Mouse (Mus musculus) intestine, embryonic 16.5 days (tissue): ENCODE results near the gene Ston2. TPM values are rescaled to one million over a fixed set of nuclear protein-coding genes. Genes with fewer than 3 reads are reported as not detected.
A peak's percentile ranks its signal among the peaks of the same experiment; 100 is the strongest.

Experiments
- ATAC-seq: fragments of 200-750 bp; cut with Nextera tagmentation; 2 replicates; pipeline ENCODE4 v1.8.0; 2017; ENCODE audit warnings: moderate TSS enrichment, moderate library complexity
- H3K27ac ChIP-seq: fragments of 300-500 bp; sonication (generic); 2 replicates; pipeline ENCODE4 v1.5.1; 2014; ENCODE audit warnings: mild to moderate bottlenecking, low read length
- H3K27me3 ChIP-seq: fragments of 300-500 bp; sonication (generic); replicated peaks from 2 replicates; pipeline ENCODE4 v1.6.1; 2014; ENCODE audit warnings: low read length, control low read depth, mixed read lengths; ENCODE audit not compliant: control insufficient read depth, insufficient read depth
- H3K36me3 ChIP-seq: fragments of 300-500 bp; sonication (generic); 2 replicates; pipeline ENCODE4 v1.6.1; 2014; ENCODE audit warnings: low read length, control low read depth; ENCODE audit not compliant: control insufficient read depth, insufficient read depth
- H3K4me1 ChIP-seq: fragments of 300-500 bp; sonication (generic); 2 replicates; pipeline ENCODE4 v1.6.1; 2014; ENCODE audit warnings: low read length, control low read depth, mixed read lengths; ENCODE audit not compliant: control insufficient read depth, insufficient read depth
- H3K4me2 ChIP-seq: fragments of 300-500 bp; sonication (generic); 2 replicates; pipeline ENCODE4 v1.6.1; 2014; ENCODE audit warnings: low read depth, low read length, control low read depth
- H3K4me3 ChIP-seq: fragments of 300-500 bp; sonication (generic); 2 replicates; pipeline ENCODE4 v1.5.1; 2014; ENCODE audit warnings: mild to moderate bottlenecking, low read length
- H3K9ac ChIP-seq: fragments of 300-500 bp; sonication (generic); 2 replicates; pipeline ENCODE4 v1.6.1; 2014; ENCODE audit warnings: low read depth, low read length
- H3K9me3 ChIP-seq: fragments of 300-500 bp; sonication (generic); 2 replicates; pipeline ENCODE4 v1.6.1; 2016; ENCODE audit warnings: low read length, control low read depth; ENCODE audit not compliant: control insufficient read depth
- WGBS: fragments of 180-500 bp; shearing (Covaris S2); extraction: QIAGEN DNeasy Blood & Tissue Kit; methylation state at CpG from one replicate; pipeline ENCODE4 v1.1.7; 2014; 5-methylcytosine and 5-hydroxymethylcytosine counted together
- polyA plus RNA-seq: library from polyadenylated mRNA; unstranded; fragments of >200 nt; fragmentation: Nextera tagmentation; extraction: Ambion mirVana; gene quantifications from 2 replicates; pipeline ENCODE4 v1.2.1, GENCODE M21; 2015

Gene Ston2
- polyA plus RNA-seq, 1 experiment from 2014 or later: 5.2 TPM

- Histone ChIP-seq H3K36me3 (no peaks in the 10 kb centered on the region), H3K4me3 (no peak overlapping the region), H3K9me3 (no peaks in the 10 kb centered on the region), H3K4me2 (no peak overlapping the region), H3K27me3 (no peaks in the 10 kb centered on the region), H3K4me1 (no peaks in the 10 kb centered on the region), H3K27ac (no peak overlapping the region), H3K9ac (no peak overlapping the region)
- WGBS: 50% methylated on average over 7 of the region's 7 CpGs
- ATAC-seq: no peak
Observed at GRCm38 (mm10) chr12:91607678-91608077, 180.5 kb downstream of the Ston2 start.

- H3K27ac ChIP-seq: no peak overlapping the region
- no peaks in the 10 kb centered on the region for H3K36me3 ChIP-seq
- H3K4me3 ChIP-seq: no peak overlapping the region
- H3K27me3 ChIP-seq: no peaks in the 10 kb centered on the region
- no peaks in the 10 kb centered on the region for H3K9me3 ChIP-seq
- no peak overlapping the region for H3K4me2 ChIP-seq
- no peaks in the 10 kb centered on the region for H3K4me1 ChIP-seq
- no peak for ATAC-seq
- no peak overlapping the region for H3K9ac ChIP-seq
- 88% methylated on average over 13 of the region's 13 CpGs for WGBS
Observed at GRCm38 (mm10) chr12:91606651-91607050, 181.5 kb downstream of the Ston2 start.

GRCm38 (mm10) chr12:91604600-91604999 is 183.6 kb downstream of the Ston2 start:
- H3K27ac ChIP-seq: no peak overlapping the region
- 27% methylated on average over 6 of the region's 6 CpGs for WGBS
- H3K36me3 ChIP-seq: no peaks in the 10 kb centered on the region
- H3K9me3 ChIP-seq: no peaks in the 10 kb centered on the region
- H3K4me2 ChIP-seq: peak overlapping the region; percentile 12; the same call in 1 of the 2 replicates
- no peak overlapping the region for H3K4me3 ChIP-seq
- no peaks in the 10 kb centered on the region for H3K27me3 ChIP-seq
- ATAC-seq: peak; percentile 33; the same call in 1 of the 2 replicates
- no peaks in the 10 kb centered on the region for H3K4me1 ChIP-seq
- H3K9ac ChIP-seq: no peak overlapping the region

GRCm38 (mm10) chr12:91592128-91592527 is 196.1 kb downstream of the Ston2 start:
- Histone ChIP-seq H3K27me3 (no peaks in the 10 kb centered on the region), H3K36me3 (no peaks in the 10 kb centered on the region), H3K9me3 (no peaks in the 10 kb centered on the region), H3K4me1 (peaks cover 8% of the 10 kb centered on the region), H3K4me3 (no peak overlapping the region), H3K9ac (no peak overlapping the region), H3K27ac (no peak overlapping the region), H3K4me2 (no peak overlapping the region)
- 93% methylated on average over 3 of the region's 3 CpGs for WGBS
- no peak for ATAC-seq

- H3K27ac ChIP-seq: peak overlapping the region; percentile 97
- peaks cover 11% of the 10 kb centered on the region for H3K4me1 ChIP-seq
- ATAC-seq: no peak
- no peaks in the 10 kb centered on the region for H3K27me3 ChIP-seq
- 92% methylated on average over 1 of the region's 1 CpGs for WGBS
- peak overlapping the region; percentile 55 for H3K4me2 ChIP-seq
- H3K9me3 ChIP-seq: no peaks in the 10 kb centered on the region
- H3K9ac ChIP-seq: peak overlapping the region; percentile 85
- H3K36me3 ChIP-seq: no peaks in the 10 kb centered on the region
- H3K4me3 ChIP-seq: peak overlapping the region; percentile 81; the same call in 1 of the 2 replicates
Observed at GRCm38 (mm10) chr12:91591191-91591590, 197.0 kb downstream of the Ston2 start.

GRCm38 (mm10) chr12:91590716-91591115 is 197.5 kb downstream of the Ston2 start:
- peak; percentile 27; the same call in 1 of the 2 replicates for ATAC-seq
- H3K9me3 ChIP-seq: no peaks in the 10 kb centered on the region
- 27% methylated on average over 6 of the region's 6 CpGs for WGBS

GRCm38 (mm10) chr12:91589847-91590690 is 198.1 kb downstream of the Ston2 start, which contains the start of gene Gtf2a1:
Gtf2a1 (minus strand) TSS chr12:91590487.
- Histone ChIP-seq H3K27me3 (no peaks in the 10 kb centered on the region), H3K36me3 (peaks cover 3% of the 10 kb centered on the region; the same call in 1 of the 2 replicates), H3K4me1 (peaks cover 11% of the 10 kb centered on the region), H3K9ac (peak within 1 kb of the TSS; percentile 99), H3K27ac (peak within 1 kb of the TSS; percentile 100), H3K9me3 (no peaks in the 10 kb centered on the region), H3K4me3 (peak within 1 kb of the TSS; percentile 81), H3K4me2 (peak within 1 kb of the TSS; percentile 55)
- WGBS: under 1% methylated on average over 77 of the region's 99 CpGs
- peak; percentile 86 for ATAC-seq

More at GRCm38 (mm10) chr12:91590716-91591115, 197.5 kb downstream of the Ston2 start:
- Histone ChIP-seq H3K4me1 (peaks cover 11% of the 10 kb centered on the region), H3K27ac (peak overlapping the region; percentile 97), H3K4me2 (peak overlapping the region; percentile 55), H3K9ac (peak overlapping the region; percentile 85), H3K36me3 (peaks cover 2% of the 10 kb centered on the region; the same call in 1 of the 2 replicates), H3K4me3 (peak overlapping the region; percentile 81), H3K27me3 (no peaks in the 10 kb centered on the region)

GRCm38 (mm10) chr12:91589542-91589846 is 198.7 kb downstream of the Ston2 start:
- H3K27ac ChIP-seq: peak overlapping the region; percentile 100
- H3K9ac ChIP-seq: peak overlapping the region; percentile 99
- H3K4me2 ChIP-seq: no peak overlapping the region
- H3K36me3 ChIP-seq: peaks cover 5% of the 10 kb centered on the region; the same call in 1 of the 2 replicates
- 0% methylated on average over 11 of the region's 11 CpGs for WGBS
- no peaks in the 10 kb centered on the region for H3K27me3 ChIP-seq
- no peak for ATAC-seq
- H3K4me3 ChIP-seq: peak overlapping the region; percentile 81
- no peaks in the 10 kb centered on the region for H3K9me3 ChIP-seq
- peaks cover 11% of the 10 kb centered on the region for H3K4me1 ChIP-seq

- Histone ChIP-seq H3K9me3 (no peaks in the 10 kb centered on the region), H3K36me3 (peaks cover 5% of the 10 kb centered on the region; the same call in 1 of the 2 replicates), H3K4me2 (peak overlapping the region; percentile 19; the same call in 1 of the 2 replicates), H3K4me1 (peaks cover 11% of the 10 kb centered on the region), H3K27ac (peak overlapping the region; percentile 100), H3K27me3 (no peaks in the 10 kb centered on the region), H3K4me3 (peak overlapping the region; percentile 81), H3K9ac (peak overlapping the region; percentile 99)
- ATAC-seq: peak; percentile 27
- under 1% methylated on average over 68 of the region's 83 CpGs for WGBS
Observed at GRCm38 (mm10) chr12:91588670-91589541, 199.3 kb downstream of the Ston2 start.
